Mouse (Mus musculus): Measurements from ENCODE around the gene Tfr2.

Tfr2 gene

GRCm38 (mm10) chr5:137623937-137624530, 54.4 kb downstream of the Tfr2 start:
- DNase-seq (ENCODE audit: low read depth, low spot score), result no peak

GRCm38 (mm10) chr5:137627991-137628390, 58.4 kb downstream of the Tfr2 start:
- DNase-seq (ENCODE audit: low read depth, low spot score), result no peak

- peak; percentile 99 for DNase-seq (ENCODE audit: low read depth, low spot score)
Measured at GRCm38 (mm10) chr5:137628498-137629305, 59.1 kb downstream of the Tfr2 start, which contains the start of the genes Fbxo24, Lrch4 and Gm20605. Gene Fbxo24, minus strand, starts transcription at chr5:137629002. Gene Lrch4, plus strand, starts transcription at chr5:137629121. Gene Gm20605, plus strand, starts transcription at chr5:137629175.

- no peak for DNase-seq (ENCODE audit: low read depth, low spot score)
Measured at GRCm38 (mm10) chr5:137629306-137629721, 59.7 kb downstream of the Tfr2 start.

- DNase-seq (ENCODE audit: low read depth, low spot score), result no peak
Measured at GRCm38 (mm10) chr5:137629906-137630545, 60.4 kb downstream of the Tfr2 start.

GRCm38 (mm10) chr5:137630602-137631001, 61.0 kb downstream of the Tfr2 start:
- DNase-seq (ENCODE audit: low read depth, low spot score), result no peak

GRCm38 (mm10) chr5:137631171-137631570, 61.5 kb downstream of the Tfr2 start:
- DNase-seq (ENCODE audit: low read depth, low spot score), result no peak

- DNase-seq (ENCODE audit: low read depth, low spot score), result no peak
Measured at GRCm38 (mm10) chr5:137631591-137631990, 62.0 kb downstream of the Tfr2 start.

- no peak for DNase-seq (ENCODE audit: low read depth, low spot score)
Measured at GRCm38 (mm10) chr5:137633397-137634084, 63.9 kb downstream of the Tfr2 start.

All from embryo, embryonic 11.5 days (tissue).